Mouse (Mus musculus): Measurements from ENCODE around the gene 1700067K01Rik. TPM values are rescaled to one million over a fixed set of nuclear protein-coding genes. Genes with fewer than 3 reads are reported as not detected.

The 1700067K01Rik gene
- polyA plus RNA-seq, 1 experiment from 2014 or later: 0.55 TPM

GRCm38 (mm10) chr8:84019738-84020137 is 18.4 kb downstream of the 1700067K01Rik start:
- no peak overlapping the region for H3K4me3 ChIP-seq (ENCODE audit: low read length)
- no peaks in the 10 kb centered on the region for H3K9me3 ChIP-seq (ENCODE audit: control insufficient read depth, low read length)
- peaks cover 26% of the 10 kb centered on the region for H3K4me1 ChIP-seq (replicated peaks; ENCODE audit: control insufficient read depth, insufficient read depth, low read length)
- no peak overlapping the region for H3K4me2 ChIP-seq (ENCODE audit: low read depth, low read length)
- no peaks in the 10 kb centered on the region for H3K36me3 ChIP-seq (ENCODE audit: control insufficient read depth, insufficient read depth, low read length)
- no peak overlapping the region for H3K27ac ChIP-seq (ENCODE audit: low read length)
- 72% methylated on average over 9 of the region's 9 CpGs for WGBS
- H3K9ac ChIP-seq (ENCODE audit: low read length): no peak overlapping the region
- peaks cover 3% of the 10 kb centered on the region; the same call in 1 of the 2 replicates for H3K27me3 ChIP-seq (ENCODE audit: control insufficient read depth, insufficient read depth, low read depth, low read length)
- ATAC-seq (ENCODE audit: low read depth): no peak

- peak within 1 kb of the TSS; percentile 40 for H3K4me3 ChIP-seq (ENCODE audit: low read length)
- H3K27me3 ChIP-seq (ENCODE audit: control insufficient read depth, insufficient read depth, low read depth, low read length): peaks cover 9% of the 10 kb centered on the region; the same call in 1 of the 2 replicates
- 3% methylated on average over 18 of the region's 18 CpGs for WGBS
- peak; percentile 74 for ATAC-seq (ENCODE audit: low read depth)
- peak within 1 kb of the TSS; percentile 84 for H3K27ac ChIP-seq (ENCODE audit: low read length)
- no peaks in the 10 kb centered on the region for H3K9me3 ChIP-seq (ENCODE audit: control insufficient read depth, low read length)
- no peaks in the 10 kb centered on the region for H3K36me3 ChIP-seq (ENCODE audit: control insufficient read depth, insufficient read depth, low read length)
- H3K4me2 ChIP-seq (ENCODE audit: low read depth, low read length): peak within 1 kb of the TSS; percentile 49
- peaks cover 31% of the 10 kb centered on the region for H3K4me1 ChIP-seq (replicated peaks; ENCODE audit: control insufficient read depth, insufficient read depth, low read length)
- H3K9ac ChIP-seq (ENCODE audit: low read length): peak within 1 kb of the TSS; percentile 52
Measured at GRCm38 (mm10) chr8:84021096-84021495, 19.8 kb downstream of the 1700067K01Rik start, which contains the start of gene Palm3. Gene Palm3 (plus strand): TSS chr8:84021471.

- Histone ChIP-seq H3K9me3 (ENCODE audit: control insufficient read depth, low read length) (no peaks in the 10 kb centered on the region), H3K4me3 (ENCODE audit: low read length) (peak overlapping the region; percentile 40), H3K27ac (ENCODE audit: low read length) (peak overlapping the region; percentile 84), H3K36me3 (ENCODE audit: control insufficient read depth, insufficient read depth, low read length) (no peaks in the 10 kb centered on the region), H3K27me3 (ENCODE audit: control insufficient read depth, insufficient read depth, low read depth, low read length) (peaks cover 12% of the 10 kb centered on the region), H3K9ac (ENCODE audit: low read length) (peak overlapping the region; percentile 52), H3K4me1 (replicated peaks; ENCODE audit: control insufficient read depth, insufficient read depth, low read length) (peaks cover 31% of the 10 kb centered on the region), H3K4me2 (ENCODE audit: low read depth, low read length) (peak overlapping the region; percentile 49)
- 31% methylated on average over 12 of the region's 12 CpGs for WGBS
- ATAC-seq (ENCODE audit: low read depth): peak; percentile 13; the same call in 1 of the 2 replicates
Measured at GRCm38 (mm10) chr8:84021569-84021968, 20.3 kb downstream of the 1700067K01Rik start.

GRCm38 (mm10) chr8:84023085-84023484 is 21.8 kb downstream of the 1700067K01Rik start:
- Histone ChIP-seq H3K9ac (ENCODE audit: low read length) (no peak overlapping the region), H3K4me1 (replicated peaks; ENCODE audit: control insufficient read depth, insufficient read depth, low read length) (peaks cover 31% of the 10 kb centered on the region), H3K9me3 (ENCODE audit: control insufficient read depth, low read length) (no peaks in the 10 kb centered on the region), H3K27me3 (ENCODE audit: control insufficient read depth, insufficient read depth, low read depth, low read length) (peaks cover 18% of the 10 kb centered on the region), H3K4me2 (ENCODE audit: low read depth, low read length) (peak overlapping the region; percentile 26), H3K4me3 (ENCODE audit: low read length) (no peak overlapping the region), H3K36me3 (ENCODE audit: control insufficient read depth, insufficient read depth, low read length) (no peaks in the 10 kb centered on the region), H3K27ac (ENCODE audit: low read length) (peak overlapping the region; percentile 42; the same call in 1 of the 2 replicates)
- peak; percentile 47 for ATAC-seq (ENCODE audit: low read depth)
- 7% methylated on average over 5 of the region's 5 CpGs for WGBS

- Histone ChIP-seq H3K4me2 (ENCODE audit: low read depth, low read length) (peak overlapping the region; percentile 26), H3K4me1 (replicated peaks; ENCODE audit: control insufficient read depth, insufficient read depth, low read length) (peaks cover 31% of the 10 kb centered on the region), H3K9me3 (ENCODE audit: control insufficient read depth, low read length) (no peaks in the 10 kb centered on the region), H3K27ac (ENCODE audit: low read length) (no peak overlapping the region; the same call in 1 of the 2 replicates), H3K36me3 (ENCODE audit: control insufficient read depth, insufficient read depth, low read length) (no peaks in the 10 kb centered on the region), H3K27me3 (ENCODE audit: control insufficient read depth, insufficient read depth, low read depth, low read length) (peaks cover 18% of the 10 kb centered on the region), H3K4me3 (ENCODE audit: low read length) (no peak overlapping the region), H3K9ac (ENCODE audit: low read length) (no peak overlapping the region)
- WGBS: 59% methylated on average over 1 of the region's 1 CpGs
- no peak for ATAC-seq (ENCODE audit: low read depth)
Measured at GRCm38 (mm10) chr8:84023631-84024030, 22.3 kb downstream of the 1700067K01Rik start.

DNA sequence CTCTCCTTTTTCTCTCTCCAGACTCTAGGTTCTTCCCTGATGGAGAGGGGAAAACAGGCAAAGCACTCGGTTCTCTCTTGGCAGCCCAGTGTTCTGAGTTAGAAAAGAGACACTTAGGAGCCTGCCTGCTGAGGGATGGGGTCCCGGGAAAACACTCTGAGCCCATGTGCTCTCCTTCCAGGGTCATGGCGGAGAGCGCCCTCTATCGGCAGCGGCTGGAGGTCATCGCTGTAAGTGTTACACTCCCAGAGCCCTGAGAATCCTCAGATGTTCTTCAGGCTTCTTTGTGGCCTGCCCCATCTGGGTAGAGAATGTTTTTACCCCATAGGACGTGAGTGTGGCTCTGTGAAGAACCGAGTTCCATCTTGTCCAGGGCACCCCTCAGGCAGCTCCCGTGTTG is 22.9 kb downstream of the 1700067K01Rik start:
- Histone ChIP-seq H3K27me3 (ENCODE audit: control insufficient read depth, insufficient read depth, low read depth, low read length) (peaks cover 18% of the 10 kb centered on the region), H3K9ac (ENCODE audit: low read length) (no peak overlapping the region), H3K4me2 (ENCODE audit: low read depth, low read length) (no peak overlapping the region), H3K27ac (ENCODE audit: low read length) (no peak overlapping the region), H3K4me1 (replicated peaks; ENCODE audit: control insufficient read depth, insufficient read depth, low read length) (peaks cover 31% of the 10 kb centered on the region), H3K4me3 (ENCODE audit: low read length) (no peak overlapping the region), H3K9me3 (ENCODE audit: control insufficient read depth, low read length) (no peaks in the 10 kb centered on the region), H3K36me3 (ENCODE audit: control insufficient read depth, insufficient read depth, low read length) (no peaks in the 10 kb centered on the region)
- 12% methylated on average over 10 of the region's 10 CpGs for WGBS
- ATAC-seq (ENCODE audit: low read depth): no peak

DNA sequence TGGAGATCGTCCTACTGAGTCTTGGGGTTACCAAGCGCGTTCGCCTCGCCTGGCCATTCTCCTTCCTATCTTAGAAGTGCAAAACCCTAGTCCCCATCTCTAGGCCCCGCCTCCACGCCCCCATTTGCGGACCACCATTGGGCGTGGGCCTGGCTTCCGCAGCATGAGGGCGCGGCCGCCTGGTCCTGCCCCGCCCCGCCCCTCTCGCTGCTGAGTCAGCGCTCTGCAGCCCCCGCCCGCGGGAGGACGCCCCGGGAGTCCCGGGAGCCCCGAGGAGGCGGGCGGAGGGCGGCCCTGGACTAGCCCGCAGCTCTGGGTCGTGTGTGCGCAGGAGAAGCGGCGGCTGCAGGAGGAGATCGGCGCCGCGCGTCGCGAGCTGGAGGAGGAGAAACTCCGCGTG is 24.6 kb downstream of the 1700067K01Rik start:
- 2% methylated on average over 41 of the region's 41 CpGs for WGBS
- peaks cover 31% of the 10 kb centered on the region for H3K4me1 ChIP-seq (replicated peaks; ENCODE audit: control insufficient read depth, insufficient read depth, low read length)
- peak overlapping the region; percentile 58 for H3K9ac ChIP-seq (ENCODE audit: low read length)
- H3K36me3 ChIP-seq (ENCODE audit: control insufficient read depth, insufficient read depth, low read length): no peaks in the 10 kb centered on the region
- H3K27ac ChIP-seq (ENCODE audit: low read length): no peak overlapping the region
- H3K4me2 ChIP-seq (ENCODE audit: low read depth, low read length): peak overlapping the region; percentile 67
- H3K27me3 ChIP-seq (ENCODE audit: control insufficient read depth, insufficient read depth, low read depth, low read length): peaks cover 18% of the 10 kb centered on the region
- H3K4me3 ChIP-seq (ENCODE audit: low read length): peak overlapping the region; percentile 46
- no peaks in the 10 kb centered on the region for H3K9me3 ChIP-seq (ENCODE audit: control insufficient read depth, low read length)
- peak; percentile 66 for ATAC-seq (ENCODE audit: low read depth)

- no peak for ATAC-seq (ENCODE audit: low read depth)
- H3K4me3 ChIP-seq (ENCODE audit: low read length): no peak overlapping the region
Measured at GRCm38 (mm10) chr8:84027449-84027848, 26.1 kb downstream of the 1700067K01Rik start.

GRCm38 (mm10) chr8:84029272-84029671 is 28.0 kb downstream of the 1700067K01Rik start:
- H3K4me1 ChIP-seq (replicated peaks; ENCODE audit: control insufficient read depth, insufficient read depth, low read length): peaks cover 5% of the 10 kb centered on the region
- no peak overlapping the region for H3K9ac ChIP-seq (ENCODE audit: low read length)
- H3K4me3 ChIP-seq (ENCODE audit: low read length): no peak overlapping the region
- H3K4me2 ChIP-seq (ENCODE audit: low read depth, low read length): no peak overlapping the region
- WGBS: 83% methylated on average over 5 of the region's 5 CpGs
- H3K27ac ChIP-seq (ENCODE audit: low read length): no peak overlapping the region
- ATAC-seq (ENCODE audit: low read depth): no peak
- H3K36me3 ChIP-seq (ENCODE audit: control insufficient read depth, insufficient read depth, low read length): no peaks in the 10 kb centered on the region
- H3K9me3 ChIP-seq (ENCODE audit: control insufficient read depth, low read length): no peaks in the 10 kb centered on the region
- peaks cover 15% of the 10 kb centered on the region for H3K27me3 ChIP-seq (ENCODE audit: control insufficient read depth, insufficient read depth, low read depth, low read length)

More at GRCm38 (mm10) chr8:84027449-84027848, 26.1 kb downstream of the 1700067K01Rik start:
- peaks cover 15% of the 10 kb centered on the region for H3K27me3 ChIP-seq (ENCODE audit: control insufficient read depth, insufficient read depth, low read depth, low read length)
- WGBS: 14% methylated on average over 10 of the region's 10 CpGs
- peaks cover 22% of the 10 kb centered on the region for H3K4me1 ChIP-seq (replicated peaks; ENCODE audit: control insufficient read depth, insufficient read depth, low read length)
- no peaks in the 10 kb centered on the region for H3K36me3 ChIP-seq (ENCODE audit: control insufficient read depth, insufficient read depth, low read length)
- H3K27ac ChIP-seq (ENCODE audit: low read length): no peak overlapping the region
- H3K9me3 ChIP-seq (ENCODE audit: control insufficient read depth, low read length): no peaks in the 10 kb centered on the region
- H3K9ac ChIP-seq (ENCODE audit: low read length): no peak overlapping the region
- H3K4me2 ChIP-seq (ENCODE audit: low read depth, low read length): no peak overlapping the region

All from lung, embryonic 16.5 days (tissue).